Mouse (Mus musculus) bone marrow macrophage, adult 2 months (primary cell): ENCODE results near the gene Snrk.

Source experiments
- CTCF ChIP-seq: IDR thresholded peaks from 2 replicates; pipeline ENCODE4 v1.5.1; 2012; ENCODE audit warnings: low read depth, mild to moderate bottlenecking, low read length, moderate library complexity
- POLR2A ChIP-seq: IDR thresholded peaks from 2 replicates; pipeline ENCODE4 v1.6.1; 2012; ENCODE audit warnings: mild to moderate bottlenecking, low read depth, low read length, borderline replicate concordance

GRCm38 (mm10) chr9:122138371-122139029, 21.4 kb downstream of the Snrk start:
- TF ChIP-seq POLR2A (no peak), CTCF (no peak)
